Comparison of ENCODE assay signal across 18 mouse cellular contexts in the genomic region with DNA sequence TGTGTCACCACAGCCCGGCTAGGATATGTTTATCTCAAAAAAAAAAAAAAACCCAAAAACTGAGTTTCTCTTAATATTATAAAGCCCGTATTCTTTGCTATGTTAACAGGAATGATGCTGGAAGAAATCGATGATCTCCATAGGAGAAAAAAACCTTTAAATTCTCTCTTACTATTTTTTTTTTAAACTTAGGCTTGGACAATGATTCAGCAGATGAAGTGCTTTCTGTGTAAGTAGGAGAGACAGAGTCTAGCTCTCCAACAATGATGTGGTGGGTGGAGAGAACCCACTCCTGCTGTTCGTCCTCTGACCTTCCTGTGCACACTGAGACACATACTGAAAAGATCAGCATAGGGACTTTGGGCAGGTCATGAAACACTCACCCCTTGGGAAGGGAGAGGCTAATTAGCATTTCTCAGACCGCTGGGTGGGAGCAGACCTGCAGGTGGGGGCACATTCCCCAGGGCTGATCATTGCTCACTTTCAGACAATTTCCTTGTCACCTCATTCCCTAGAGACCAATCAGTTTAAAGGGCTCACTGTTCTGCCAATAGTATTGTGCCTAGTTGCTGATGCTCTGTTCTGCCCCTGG.
DNase-seq lines count a peak whose midpoint lies in the region; TF ChIP-seq lines count a peak whose summit lies in the region.
"Had no signal": no experiment of that assay in that cellular context is flagged by ENCODE, and none has a peak within 500 bp of the region (broad histone marks: within the 10 kb centered on the region; RNA-seq: fewer than 3 reads in every experiment).

No protein-coding gene starts in this region.

- H3K27me3 ChIP-seq in E14TG2a.4 (ENCODE audit: insufficient read depth, low read length) = no peaks in the 10 kb centered on the region
- H3K27me3 ChIP-seq: hindbrain, embryonic 12.5 days; hindbrain, embryonic 15.5 days had no signal

- no peak for TF ChIP-seq CTCF in E14TG2a.4 (conservative IDR thresholded peaks at IDR 0.05; ENCODE audit: low read length)

- H3K9me3 ChIP-seq in E14TG2a.4 (ENCODE audit: low read length) = peaks cover 26% of the 10 kb centered on the region
- H3K9me3 ChIP-seq: forebrain, embryonic 10.5 days; G1E; hindbrain, embryonic 12.5 days; hindbrain, embryonic 15.5 days had no signal

- H3K4me1 ChIP-seq in E14TG2a.4 (replicated peaks; ENCODE audit: low read depth, low read length) = peaks cover 72% of the 10 kb centered on the region
- H3K4me1 ChIP-seq: hindbrain, embryonic 12.5 days; hindbrain, embryonic 15.5 days had no signal

- H3K36me3 ChIP-seq in E14TG2a.4 (ENCODE audit: insufficient read depth, low read length) = peaks cover 5% of the 10 kb centered on the region; the same call in 1 of the 2 replicates
- H3K36me3 ChIP-seq: forebrain, embryonic 10.5 days; G1E; hindbrain, embryonic 12.5 days; hindbrain, embryonic 15.5 days had no signal

- H3K4me3 ChIP-seq in E14TG2a.4 (replicated peaks; ENCODE audit: low read length) = peak overlapping the region; percentile 49; the same call in 1 of the 2 replicates
- H3K4me3 ChIP-seq: forebrain, embryonic 10.5 days; heart, adult 2 months; hindbrain, embryonic 12.5 days; hindbrain, embryonic 15.5 days had no signal

- DNase-seq in ES-CJ7 (ENCODE audit: low read depth, low spot score) = peak; percentile 97
- DNase-seq in R1 (ENCODE audit: low read depth, low spot score) = peak; percentile 100
- no peak for DNase-seq in lung, adult 18-20 months
- no peak for DNase-seq in ovary, postnatal 10 days (ENCODE audit: low spot score)
- no peak for DNase-seq in right cerebral cortex, postnatal 10 days (ENCODE audit: low spot score in 2 of 2)
- DNase-seq: adrenal gland, postnatal 10 days; adrenal gland, postnatal 36 days; cerebellum, adult 18-20 months; cerebellum, adult 9-10 months; cerebellum, postnatal 14 days; forebrain, postnatal 0 days; gastrocnemius, postnatal 25 days; heart, adult 2 months had no signal

Comparison
In these comparisons a context has a peak if more than half of its experiments do, and no peak if none do; other contexts are left out.
1. DNase-seq: peak in ES-CJ7 (single experiment) and R1 (single experiment); none in lung, adult 18-20 months (0 of 2), ovary, postnatal 10 days (single experiment) and right cerebral cortex, postnatal 10 days (0 of 2).